Mouse (Mus musculus) spleen, postnatal 14 days (tissue): Measurements from ENCODE around the gene Slc1a1.

Experiments
- DNase-seq, 2 experiments: peaks; one replicate each; pipeline ENCODE4 v3.0.0; 2021 to 2022; ENCODE audit warnings: low spot score in 2 of 2

Gene Slc1a1

GRCm38 (mm10) chr19:28852001-28852400, 17.2 kb downstream of the Slc1a1 start:
- no peak for DNase-seq

- DNase-seq = no peak
Observed at GRCm38 (mm10) chr19:28854831-28855230, 20.0 kb downstream of the Slc1a1 start.

- no peak for DNase-seq
Observed at GRCm38 (mm10) chr19:28860246-28860645, 25.4 kb downstream of the Slc1a1 start.

- no peak for DNase-seq
Observed at GRCm38 (mm10) chr19:28863626-28864025, 28.8 kb downstream of the Slc1a1 start.

GRCm38 (mm10) chr19:28864981-28865380, 30.1 kb downstream of the Slc1a1 start:
- DNase-seq = no peak

GRCm38 (mm10) chr19:28865501-28865900, 30.7 kb downstream of the Slc1a1 start:
- DNase-seq = no peak

GRCm38 (mm10) chr19:28869251-28869855, 34.5 kb downstream of the Slc1a1 start:
- no peak for DNase-seq

- DNase-seq = no peak
Observed at GRCm38 (mm10) chr19:28870351-28870750, 35.5 kb downstream of the Slc1a1 start.

GRCm38 (mm10) chr19:28879476-28879875, 44.6 kb downstream of the Slc1a1 start:
- no peak for DNase-seq

GRCm38 (mm10) chr19:28883126-28883525, 48.3 kb downstream of the Slc1a1 start:
- no peak for DNase-seq

- DNase-seq = no peak
Observed at GRCm38 (mm10) chr19:28888496-28888895, 53.6 kb downstream of the Slc1a1 start.

GRCm38 (mm10) chr19:28889251-28889650, 54.4 kb downstream of the Slc1a1 start:
- DNase-seq = no peak

GRCm38 (mm10) chr19:28891238-28891637, 56.4 kb downstream of the Slc1a1 start:
- DNase-seq = no peak

- no peak for DNase-seq
Observed at GRCm38 (mm10) chr19:28891864-28892263, 57.0 kb downstream of the Slc1a1 start.

GRCm38 (mm10) chr19:28896639-28897038, 61.8 kb downstream of the Slc1a1 start:
- DNase-seq = no peak

- no peak for DNase-seq
Observed at GRCm38 (mm10) chr19:28897497-28897896, 62.6 kb downstream of the Slc1a1 start.

- DNase-seq = no peak
Observed at GRCm38 (mm10) chr19:28900771-28901170, 65.9 kb downstream of the Slc1a1 start.

GRCm38 (mm10) chr19:28902111-28902510, 67.3 kb downstream of the Slc1a1 start:
- no peak for DNase-seq

GRCm38 (mm10) chr19:28902806-28903205, 68.0 kb downstream of the Slc1a1 start:
- DNase-seq = no peak

GRCm38 (mm10) chr19:28903536-28904119, 68.8 kb downstream of the Slc1a1 start:
- no peak for DNase-seq

- no peak for DNase-seq
Observed at GRCm38 (mm10) chr19:28908186-28908585, 73.3 kb downstream of the Slc1a1 start.

GRCm38 (mm10) chr19:28908693-28909092, 73.8 kb downstream of the Slc1a1 start:
- DNase-seq = no peak

- no peak for DNase-seq
Observed at GRCm38 (mm10) chr19:28914598-28914997, 79.7 kb downstream of the Slc1a1 start.
